Mouse (Mus musculus) cerebellum, adult 2 months (tissue): ENCODE results near the gene Ctdnep1. TPM values are rescaled to one million over a fixed set of nuclear protein-coding genes. Genes with fewer than 3 reads are reported as not detected.
"Not testable (repeated sequence)": the region's sequence is repeated elsewhere in the genome, so short reads cannot be mapped to it uniquely, and the experiment has no call there.

Experiments used
- DNase-seq, 2 experiments: peaks; one replicate each; pipeline ENCODE4 v3.0.0; 2021
- H3K27ac ChIP-seq: fragments of 200-500 bp; 2 replicates; pipeline ENCODE4 v1.5.1; 2012; ENCODE audit warnings: low read length, control low read depth, inconsistent platforms; ENCODE audit not compliant: insufficient read depth
- H3K27me3 ChIP-seq: fragments of 200-500 bp; 2 replicates; pipeline ENCODE4 v1.6.1; 2012; ENCODE audit warnings: inconsistent platforms, mild to moderate bottlenecking, low read length, moderate library complexity; ENCODE audit not compliant: control insufficient read depth, insufficient read depth
- H3K4me1 ChIP-seq: fragments of 200-500 bp; 2 replicates; pipeline ENCODE4 v1.6.1; 2011; ENCODE audit warnings: low read length; ENCODE audit not compliant: control insufficient read depth, insufficient read depth
- H3K4me3 ChIP-seq: fragments of 200-500 bp; replicated peaks from 2 replicates; pipeline ENCODE3; 2011; ENCODE audit warnings: mild to moderate bottlenecking, low read depth, low read length, control low read depth; ENCODE audit not compliant: insufficient read depth
- CTCF ChIP-seq: fragments of 200-500 bp; IDR thresholded peaks from 2 replicates; pipeline ENCODE4 v1.5.1; 2011; ENCODE audit warnings: low read depth, mild to moderate bottlenecking, control low read depth, low read length, moderate library complexity, borderline replicate concordance; ENCODE audit not compliant: insufficient read depth
- POLR2A ChIP-seq: fragments of 200-500 bp; IDR thresholded peaks from 2 replicates; pipeline ENCODE4 v1.6.1; 2011; ENCODE audit warnings: low read length, control low read depth, borderline replicate concordance; ENCODE audit not compliant: insufficient read depth
- WGBS: fragments of 180-500 bp; shearing (Covaris S2); methylation state at CpG from one replicate; pipeline ENCODE4 v1.1.7; 2018; 5-methylcytosine and 5-hydroxymethylcytosine counted together
- polyA plus RNA-seq: library from polyadenylated mRNA; depleted of rRNA; stranded (reverse); fragments of >200 nt; gene quantifications from 2 replicates; pipeline ENCODE4 v1.2.3, GENCODE M21; 2012

Ctdnep1 gene
- polyA plus RNA-seq, 1 experiment = 108 TPM

GRCm38 (mm10) chr11:69953267-69953915, 27.6 kb upstream of the Ctdnep1 start:
- WGBS = 62% methylated on average over 11 of the region's 11 CpGs
- Histone ChIP-seq H3K4me3 (no peak overlapping the region), H3K27ac (no peak overlapping the region), H3K27me3 (no peaks in the 10 kb centered on the region; the same call in 1 of the 2 replicates), H3K4me1 (no peaks in the 10 kb centered on the region)
- TF ChIP-seq CTCF = no peak
- no peak for TF ChIP-seq POLR2A
- DNase-seq = no peak

- not testable (repeated sequence) for H3K27ac ChIP-seq, H3K4me3 ChIP-seq, H3K27me3 ChIP-seq, H3K4me1 ChIP-seq, DNase-seq
- WGBS = 63% methylated on average over 4 of the region's 4 CpGs
These were observed 25.3 kb upstream of the Ctdnep1 start for GRCm38 (mm10) chr11:69955618-69956017.

- Histone ChIP-seq H3K4me1 (no peaks in the 10 kb centered on the region), H3K4me3 (no peak overlapping the region), H3K27ac (no peak overlapping the region), H3K27me3 (no peaks in the 10 kb centered on the region; the same call in 1 of the 2 replicates)
- DNase-seq = no peak
- no peak for TF ChIP-seq CTCF
- no peak for TF ChIP-seq POLR2A
- WGBS = 88% methylated on average over 1 of the region's 1 CpGs
These were observed 24.7 kb upstream of the Ctdnep1 start for GRCm38 (mm10) chr11:69956218-69956617.

GRCm38 (mm10) chr11:69960616-69961015, 20.3 kb upstream of the Ctdnep1 start:
- no peak for TF ChIP-seq POLR2A
- TF ChIP-seq CTCF = 0 out of 2 replicates have a peak, but pooled peaks have one; percentile 2
- Histone ChIP-seq H3K27me3 (peaks cover 3% of the 10 kb centered on the region; the same call in 1 of the 2 replicates), H3K4me1 (no peaks in the 10 kb centered on the region), H3K27ac (no peak overlapping the region), H3K4me3 (no peak overlapping the region)
- WGBS = 20% methylated on average over 5 of the region's 5 CpGs
- DNase-seq = no peak

- H3K4me3 ChIP-seq = no peak overlapping the region
These were observed 19.1 kb upstream of the Ctdnep1 start for GRCm38 (mm10) chr11:69961841-69962240.

GRCm38 (mm10) chr11:69964650-69965270, 16.2 kb upstream of the Ctdnep1 start, which contains the start of gene Cldn7:
Gene Cldn7, plus strand, starts transcription at chr11:69964779.
- no peak within 1 kb of the TSS for H3K4me3 ChIP-seq
- peaks cover 5% of the 10 kb centered on the region; the same call in 1 of the 2 replicates for H3K27me3 ChIP-seq
- no peak for TF ChIP-seq POLR2A
- no peak for TF ChIP-seq CTCF

More at GRCm38 (mm10) chr11:69961841-69962240, 19.1 kb upstream of the Ctdnep1 start:
- H3K27ac ChIP-seq = no peak overlapping the region
- H3K4me1 ChIP-seq = no peaks in the 10 kb centered on the region
- 55% methylated on average over 5 of the region's 5 CpGs for WGBS
- peaks cover 5% of the 10 kb centered on the region; the same call in 1 of the 2 replicates for H3K27me3 ChIP-seq
- no peak for TF ChIP-seq POLR2A
- TF ChIP-seq CTCF = no peak
- no peak for DNase-seq

GRCm38 (mm10) chr11:69965271-69966005, 15.5 kb upstream of the Ctdnep1 start:
- Histone ChIP-seq H3K27me3 (peaks cover 5% of the 10 kb centered on the region; the same call in 1 of the 2 replicates), H3K4me3 (no peak overlapping the region), H3K27ac (no peak overlapping the region), H3K4me1 (no peaks in the 10 kb centered on the region)
- WGBS = 3% methylated on average over 49 of the region's 49 CpGs
- TF ChIP-seq CTCF = no peak
- TF ChIP-seq POLR2A = no peak
- no peak for DNase-seq

More at GRCm38 (mm10) chr11:69964650-69965270, 16.2 kb upstream of the Ctdnep1 start, which contains the start of gene Cldn7:
- 14% methylated on average over 24 of the region's 24 CpGs for WGBS
- Histone ChIP-seq H3K4me1 (no peaks in the 10 kb centered on the region), H3K27ac (no peak within 1 kb of the TSS)
- DNase-seq = no peak
